Mouse (Mus musculus): Measurements from ENCODE around the gene 4930544D05Rik. TPM values are rescaled to one million over a fixed set of nuclear protein-coding genes. Genes with fewer than 3 reads are reported as not detected.

4930544D05Rik gene
- total and polyA plus RNA-seq, 2 experiments, result not detected

DNA sequence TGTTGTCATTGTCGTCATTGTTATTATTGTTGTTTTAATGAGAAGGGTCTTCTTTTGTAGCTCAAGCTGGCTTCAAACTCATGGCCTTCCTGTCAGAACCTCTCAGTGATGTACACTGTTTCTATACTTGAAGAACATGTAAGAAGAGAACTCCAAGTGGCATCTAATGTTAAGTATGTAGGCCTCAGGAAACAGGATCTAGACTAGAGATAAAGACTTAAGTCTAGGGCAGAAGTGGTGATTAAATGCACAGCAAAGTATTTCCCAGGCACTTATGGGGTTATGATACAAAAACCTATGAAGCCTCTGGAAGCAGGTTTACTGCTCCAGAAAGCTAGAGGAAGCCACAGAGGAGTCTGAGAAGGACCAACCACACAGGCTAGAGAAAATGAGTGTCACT, 22.6 kb downstream of the 4930544D05Rik start:
- TF ChIP-seq CTCF (IDR thresholded peaks at IDR 0.05; ENCODE audit: low read depth, low read length) (no peak), POLR2A (IDR thresholded peaks at IDR 0.05; ENCODE audit: extremely low read depth, insufficient read depth, low read length) (no peak)
- Histone ChIP-seq H3K27ac (replicated peaks; ENCODE audit: insufficient read depth, low read depth, low read length) (no peak overlapping the region; the same call in 1 of the 2 replicates), H3K27me3 (ENCODE audit: control insufficient read depth, insufficient read depth, low read length) (no peaks in the 10 kb centered on the region), H3K36me3 (ENCODE audit: control insufficient read depth, insufficient read depth, low read length) (no peaks in the 10 kb centered on the region), H3K4me1 (ENCODE audit: control insufficient read depth, insufficient read depth, low read length) (no peaks in the 10 kb centered on the region; the same call in 1 of the 2 replicates), H3K9ac (ENCODE audit: low read depth, low read length) (no peak overlapping the region), H3K79me2 (ENCODE audit: control insufficient read depth, insufficient read depth, low read length) (no peaks in the 10 kb centered on the region), H3K4me3 (ENCODE audit: insufficient read depth, low read depth, low read length) (no peak overlapping the region)
- DNase-seq (ENCODE audit: extremely low read depth, low read depth, low spot score), result no peak
- WGBS, result 85% methylated on average over 1 of the region's 1 CpGs

- WGBS, result 39% methylated on average over 5 of the region's 5 CpGs
- H3K9ac ChIP-seq (ENCODE audit: low read depth, low read length), result no peak within 1 kb of the TSS
- no peaks in the 10 kb centered on the region; the same call in 1 of the 2 replicates for H3K4me1 ChIP-seq (ENCODE audit: control insufficient read depth, insufficient read depth, low read length)
- no peaks in the 10 kb centered on the region for H3K36me3 ChIP-seq (ENCODE audit: control insufficient read depth, insufficient read depth, low read length)
- H3K27ac ChIP-seq (replicated peaks; ENCODE audit: insufficient read depth, low read depth, low read length), result no peak within 1 kb of the TSS; the same call in 1 of the 2 replicates
- no peak for DNase-seq (ENCODE audit: extremely low read depth, low read depth, low spot score)
- no peak for TF ChIP-seq CTCF (IDR thresholded peaks at IDR 0.05; ENCODE audit: low read depth, low read length)
- TF ChIP-seq POLR2A (IDR thresholded peaks at IDR 0.05; ENCODE audit: extremely low read depth, insufficient read depth, low read length), result no peak
- H3K27me3 ChIP-seq (ENCODE audit: control insufficient read depth, insufficient read depth, low read length), result no peaks in the 10 kb centered on the region
- H3K79me2 ChIP-seq (ENCODE audit: control insufficient read depth, insufficient read depth, low read length), result no peaks in the 10 kb centered on the region
- H3K4me3 ChIP-seq (ENCODE audit: insufficient read depth, low read depth, low read length), result no peak within 1 kb of the TSS
Observed at GRCm38 (mm10) chr11:70638714-70639278, 23.1 kb downstream of the 4930544D05Rik start, which contains the start of gene Gp1ba. Gene Gp1ba, plus strand, starts transcription at chr11:70639122.

- Histone ChIP-seq H3K27me3 (ENCODE audit: control insufficient read depth, insufficient read depth, low read length) (no peaks in the 10 kb centered on the region), H3K4me1 (ENCODE audit: control insufficient read depth, insufficient read depth, low read length) (no peaks in the 10 kb centered on the region; the same call in 1 of the 2 replicates), H3K36me3 (ENCODE audit: control insufficient read depth, insufficient read depth, low read length) (peaks cover 2% of the 10 kb centered on the region; the same call in 1 of the 2 replicates), H3K27ac (replicated peaks; ENCODE audit: insufficient read depth, low read depth, low read length) (no peak overlapping the region), H3K9ac (ENCODE audit: low read depth, low read length) (no peak overlapping the region), H3K79me2 (ENCODE audit: control insufficient read depth, insufficient read depth, low read length) (no peaks in the 10 kb centered on the region), H3K4me3 (ENCODE audit: insufficient read depth, low read depth, low read length) (no peak overlapping the region)
- no peak for DNase-seq (ENCODE audit: extremely low read depth, low read depth, low spot score)
- no peak for TF ChIP-seq CTCF (IDR thresholded peaks at IDR 0.05; ENCODE audit: low read depth, low read length)
- TF ChIP-seq POLR2A (IDR thresholded peaks at IDR 0.05; ENCODE audit: extremely low read depth, insufficient read depth, low read length), result no peak
- 59% methylated on average over 8 of the region's 8 CpGs for WGBS
Observed at GRCm38 (mm10) chr11:70639976-70640375, 24.3 kb downstream of the 4930544D05Rik start.

- Histone ChIP-seq H3K27me3 (ENCODE audit: control insufficient read depth, insufficient read depth, low read length) (no peaks in the 10 kb centered on the region), H3K4me1 (ENCODE audit: control insufficient read depth, insufficient read depth, low read length) (peaks cover 6% of the 10 kb centered on the region), H3K4me3 (ENCODE audit: insufficient read depth, low read depth, low read length) (no peak overlapping the region), H3K27ac (replicated peaks; ENCODE audit: insufficient read depth, low read depth, low read length) (no peak overlapping the region), H3K79me2 (ENCODE audit: control insufficient read depth, insufficient read depth, low read length) (no peaks in the 10 kb centered on the region; the same call in 1 of the 2 replicates), H3K36me3 (ENCODE audit: control insufficient read depth, insufficient read depth, low read length) (peaks cover 2% of the 10 kb centered on the region; the same call in 1 of the 2 replicates), H3K9ac (ENCODE audit: low read depth, low read length) (no peak overlapping the region)
- WGBS, result 71% methylated on average over 7 of the region's 7 CpGs
- no peak for DNase-seq (ENCODE audit: extremely low read depth, low read depth, low spot score)
- TF ChIP-seq POLR2A (IDR thresholded peaks at IDR 0.05; ENCODE audit: extremely low read depth, insufficient read depth, low read length), result no peak
- TF ChIP-seq CTCF (IDR thresholded peaks at IDR 0.05; ENCODE audit: low read depth, low read length), result no peak
Observed at GRCm38 (mm10) chr11:70641241-70641640, 25.6 kb downstream of the 4930544D05Rik start.

DNA sequence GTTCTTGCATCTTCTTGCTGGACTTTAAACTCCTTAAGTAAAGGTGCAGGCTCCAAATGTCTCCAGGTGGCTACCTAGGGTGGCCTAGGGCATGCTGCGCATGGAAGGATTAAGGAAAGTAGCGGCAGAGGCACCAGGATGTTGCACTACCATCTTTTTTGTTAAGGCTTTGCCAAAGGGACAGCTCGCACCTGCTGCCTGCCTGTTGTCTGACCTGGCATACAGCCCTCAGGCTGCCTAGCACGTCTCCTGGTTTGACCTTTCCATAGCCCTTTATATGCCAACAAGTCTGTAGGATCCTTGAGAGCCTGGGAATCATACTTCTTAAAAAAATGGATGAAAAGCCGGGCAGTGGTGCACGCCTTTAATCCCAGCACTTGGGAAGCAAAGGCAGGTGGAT, 27.4 kb downstream of the 4930544D05Rik start:
- H3K4me3 ChIP-seq (ENCODE audit: insufficient read depth, low read depth, low read length), result no peak overlapping the region
- no peak overlapping the region for H3K9ac ChIP-seq (ENCODE audit: low read depth, low read length)
- DNase-seq (ENCODE audit: extremely low read depth, low read depth, low spot score), result no peak
- TF ChIP-seq CTCF (IDR thresholded peaks at IDR 0.05; ENCODE audit: low read depth, low read length), result no peak
- TF ChIP-seq POLR2A (IDR thresholded peaks at IDR 0.05; ENCODE audit: extremely low read depth, insufficient read depth, low read length), result no peak
- H3K27ac ChIP-seq (replicated peaks; ENCODE audit: insufficient read depth, low read depth, low read length), result no peak overlapping the region
- peaks cover 8% of the 10 kb centered on the region for H3K4me1 ChIP-seq (ENCODE audit: control insufficient read depth, insufficient read depth, low read length)
- no peaks in the 10 kb centered on the region for H3K27me3 ChIP-seq (ENCODE audit: control insufficient read depth, insufficient read depth, low read length)
- peaks cover 10% of the 10 kb centered on the region; the same call in 1 of the 2 replicates for H3K79me2 ChIP-seq (ENCODE audit: control insufficient read depth, insufficient read depth, low read length)
- H3K36me3 ChIP-seq (ENCODE audit: control insufficient read depth, insufficient read depth, low read length), result peaks cover 2% of the 10 kb centered on the region; the same call in 1 of the 2 replicates
- 81% methylated on average over 6 of the region's 6 CpGs for WGBS

- no peak overlapping the region for H3K4me3 ChIP-seq (ENCODE audit: insufficient read depth, low read depth, low read length)
- H3K36me3 ChIP-seq (ENCODE audit: control insufficient read depth, insufficient read depth, low read length), result peaks cover 8% of the 10 kb centered on the region; the same call in 1 of the 2 replicates
- H3K79me2 ChIP-seq (ENCODE audit: control insufficient read depth, insufficient read depth, low read length), result peaks cover 17% of the 10 kb centered on the region; the same call in 1 of the 2 replicates
- no peak for DNase-seq (ENCODE audit: extremely low read depth, low read depth, low spot score)
- 91% methylated on average over 8 of the region's 8 CpGs for WGBS
- H3K27me3 ChIP-seq (ENCODE audit: control insufficient read depth, insufficient read depth, low read length), result no peaks in the 10 kb centered on the region
- H3K27ac ChIP-seq (replicated peaks; ENCODE audit: insufficient read depth, low read depth, low read length), result no peak overlapping the region
- H3K4me1 ChIP-seq (ENCODE audit: control insufficient read depth, insufficient read depth, low read length), result peaks cover 18% of the 10 kb centered on the region
- TF ChIP-seq POLR2A (IDR thresholded peaks at IDR 0.05; ENCODE audit: extremely low read depth, insufficient read depth, low read length), result no peak
- no peak overlapping the region for H3K9ac ChIP-seq (ENCODE audit: low read depth, low read length)
Observed at GRCm38 (mm10) chr11:70644564-70645103, 29.0 kb downstream of the 4930544D05Rik start.

Measured in liver, adult 2 months (tissue).